Mouse (Mus musculus) hindbrain, embryonic 16.5 days (tissue): ENCODE measurements around the gene Nsun2. TPM values are rescaled to one million over a fixed set of nuclear protein-coding genes. Genes with fewer than 3 reads are reported as not detected.

Experiments
- ATAC-seq: fragments of 200-750 bp; cut with Nextera tagmentation; 2 replicates; pipeline ENCODE4 v1.8.0; 2017; ENCODE audit warnings: moderate TSS enrichment, moderate library complexity
- H3K27ac ChIP-seq: fragments of 300-500 bp; sonication (generic); 2 replicates; pipeline ENCODE4 v1.5.1; 2014; ENCODE audit warnings: low read depth, mild to moderate bottlenecking, control low read depth, low read length, moderate library complexity
- H3K27me3 ChIP-seq: fragments of 300-500 bp; sonication (generic); replicated peaks from 2 replicates; pipeline ENCODE4 v1.6.1; 2014; ENCODE audit warnings: low read length; ENCODE audit not compliant: control insufficient read depth, insufficient read depth
- H3K36me3 ChIP-seq: fragments of 300-500 bp; sonication (generic); 2 replicates; pipeline ENCODE4 v1.6.1; 2014; ENCODE audit warnings: mild to moderate bottlenecking, low read length, moderate library complexity, mixed read lengths; ENCODE audit not compliant: control insufficient read depth, insufficient read depth
- H3K4me1 ChIP-seq: fragments of 300-500 bp; sonication (generic); 2 replicates; pipeline ENCODE4 v1.6.1; 2014; ENCODE audit warnings: low read depth, low read length; ENCODE audit not compliant: control insufficient read depth, insufficient read depth
- H3K4me2 ChIP-seq: fragments of 300-500 bp; sonication (generic); 2 replicates; pipeline ENCODE4 v1.6.1; 2014; ENCODE audit warnings: mild to moderate bottlenecking, low read length, control low read depth, moderate library complexity
- H3K4me3 ChIP-seq: fragments of 300-500 bp; sonication (generic); 2 replicates; pipeline ENCODE4 v1.5.1; 2014; ENCODE audit warnings: mild to moderate bottlenecking, low read length, control low read depth, moderate library complexity
- H3K9ac ChIP-seq: fragments of 300-500 bp; sonication (generic); 2 replicates; pipeline ENCODE4 v1.6.1; 2014; ENCODE audit warnings: low read depth, mild to moderate bottlenecking, control low read depth, low read length, moderate library complexity
- H3K9me3 ChIP-seq: fragments of 300-500 bp; sonication (generic); 2 replicates; pipeline ENCODE4 v1.6.1; 2014; ENCODE audit warnings: mild to moderate bottlenecking, low read length, moderate library complexity; ENCODE audit not compliant: control insufficient read depth
- WGBS: fragments of 180-500 bp; shearing (Covaris S2); extraction: QIAGEN DNeasy Blood & Tissue Kit; methylation state at CpG from one replicate; pipeline ENCODE4 v1.1.7; 2014; 5-methylcytosine and 5-hydroxymethylcytosine counted together
- polyA plus RNA-seq: library from polyadenylated mRNA; unstranded; fragments of >200 nt; fragmentation: Nextera tagmentation; extraction: Ambion mirVana; gene quantifications from 2 replicates; pipeline ENCODE4 v1.2.1, GENCODE M21; 2015

Gene Nsun2
- polyA plus RNA-seq, 1 experiment from 2014 or later, result 73.8 TPM

DNA sequence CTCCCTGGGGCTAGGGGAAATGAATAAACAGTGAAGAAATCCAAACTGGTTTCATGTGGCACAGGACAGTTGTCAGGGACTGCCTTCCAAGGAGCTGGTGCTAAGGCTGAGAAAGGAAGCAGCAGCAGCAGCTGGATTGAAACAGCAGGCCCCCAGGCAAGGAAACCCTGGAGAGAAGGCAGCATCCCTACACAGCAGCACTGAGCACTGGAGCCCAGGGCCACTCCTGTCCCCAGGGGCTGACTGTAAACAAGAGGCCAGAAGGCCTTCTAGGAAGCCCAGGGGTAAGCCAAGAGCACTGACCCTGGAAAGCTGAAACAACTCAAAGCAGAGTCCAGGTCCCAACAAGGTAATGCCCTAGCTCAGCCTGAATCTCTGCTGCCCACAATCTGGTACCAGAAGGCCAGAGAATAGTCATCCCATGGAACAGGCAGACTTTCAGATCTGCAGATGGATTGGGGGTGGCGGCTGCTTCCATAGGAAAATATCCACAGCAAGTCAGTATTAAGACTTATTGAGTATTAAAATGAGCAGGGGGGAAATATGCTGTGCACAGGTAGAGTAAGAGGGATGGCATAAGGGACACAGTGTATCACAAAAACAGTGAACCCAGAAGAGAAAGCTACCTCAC, 11.3 kb upstream of the Nsun2 start:
- 96% methylated on average over 1 of the region's 1 CpGs for WGBS
- Histone ChIP-seq H3K4me1 (peaks cover 41% of the 10 kb centered on the region), H3K4me2 (no peak overlapping the region), H3K9me3 (no peaks in the 10 kb centered on the region), H3K9ac (no peak overlapping the region), H3K27me3 (no peaks in the 10 kb centered on the region), H3K36me3 (no peaks in the 10 kb centered on the region), H3K27ac (no peak overlapping the region), H3K4me3 (no peak overlapping the region)
- no peak for ATAC-seq

DNA sequence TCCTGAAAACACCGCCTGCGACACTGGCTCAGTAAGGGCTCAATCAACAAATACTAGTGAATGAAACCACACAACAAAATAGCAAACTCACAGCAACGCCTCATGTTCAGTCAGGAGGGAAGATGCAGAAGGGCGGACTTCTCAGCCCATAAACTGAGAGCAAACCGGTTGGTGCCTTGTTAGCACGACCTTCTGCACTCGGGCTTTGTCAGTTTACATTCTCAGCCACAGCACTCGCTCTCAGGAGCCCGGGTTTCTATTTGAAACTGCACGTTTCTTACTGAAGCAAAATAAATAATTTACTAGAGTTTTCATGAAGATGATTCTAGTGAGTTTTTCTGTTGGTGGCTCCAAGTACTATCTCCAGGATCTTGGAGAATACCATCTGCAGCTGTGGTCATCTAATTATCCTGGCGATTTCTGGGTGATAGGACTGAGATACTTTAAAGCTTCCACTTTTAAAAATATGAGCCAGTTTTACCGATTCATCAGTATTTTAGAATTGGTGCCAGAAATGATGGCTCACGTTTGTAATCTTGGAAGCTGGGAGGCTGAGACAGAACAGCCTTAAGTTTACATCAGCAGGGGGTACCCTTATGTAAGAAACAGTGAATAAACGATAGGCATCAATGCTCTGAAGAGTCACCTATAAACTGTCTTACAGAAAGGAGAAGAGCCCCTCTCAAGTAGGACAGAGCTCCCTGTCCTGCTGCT, 9.9 kb upstream of the Nsun2 start:
- no peak overlapping the region for H3K9ac ChIP-seq
- ATAC-seq, result no peak
- no peaks in the 10 kb centered on the region for H3K9me3 ChIP-seq
- peaks cover 42% of the 10 kb centered on the region for H3K4me1 ChIP-seq
- no peak overlapping the region for H3K4me3 ChIP-seq
- H3K27me3 ChIP-seq, result no peaks in the 10 kb centered on the region
- H3K4me2 ChIP-seq, result no peak overlapping the region
- no peaks in the 10 kb centered on the region for H3K36me3 ChIP-seq
- H3K27ac ChIP-seq, result no peak overlapping the region
- 57% methylated on average over 14 of the region's 14 CpGs for WGBS

GRCm38 (mm10) chr13:69524158-69524530, 9.4 kb upstream of the Nsun2 start:
- H3K4me1 ChIP-seq, result peaks cover 44% of the 10 kb centered on the region
- 74% methylated on average over 2 of the region's 2 CpGs for WGBS
- no peak overlapping the region for H3K4me3 ChIP-seq

GRCm38 (mm10) chr13:69525867-69526266, 7.7 kb upstream of the Nsun2 start:
- WGBS, result 53% methylated on average over 4 of the region's 4 CpGs
- H3K27me3 ChIP-seq, result no peaks in the 10 kb centered on the region
- peaks cover 53% of the 10 kb centered on the region for H3K4me1 ChIP-seq
- no peak overlapping the region for H3K9ac ChIP-seq
- ATAC-seq, result no peak
- no peak overlapping the region for H3K4me3 ChIP-seq
- H3K27ac ChIP-seq, result no peak overlapping the region
- no peak overlapping the region for H3K4me2 ChIP-seq
- no peaks in the 10 kb centered on the region for H3K9me3 ChIP-seq
- H3K36me3 ChIP-seq, result no peaks in the 10 kb centered on the region

More at GRCm38 (mm10) chr13:69524158-69524530, 9.4 kb upstream of the Nsun2 start:
- no peak overlapping the region for H3K9ac ChIP-seq
- no peaks in the 10 kb centered on the region for H3K27me3 ChIP-seq
- no peaks in the 10 kb centered on the region for H3K9me3 ChIP-seq
- no peak overlapping the region for H3K4me2 ChIP-seq
- no peak overlapping the region for H3K27ac ChIP-seq
- no peak for ATAC-seq
- no peaks in the 10 kb centered on the region for H3K36me3 ChIP-seq

GRCm38 (mm10) chr13:69528531-69528930, 5.0 kb upstream of the Nsun2 start:
- WGBS, result 76% methylated on average over 7 of the region's 7 CpGs

GRCm38 (mm10) chr13:69530156-69530555, 3.4 kb upstream of the Nsun2 start:
- Histone ChIP-seq H3K9ac (peak overlapping the region; percentile 19; the same call in 1 of the 2 replicates), H3K36me3 (no peaks in the 10 kb centered on the region), H3K4me3 (no peak overlapping the region), H3K27me3 (no peaks in the 10 kb centered on the region), H3K4me2 (peak overlapping the region; percentile 99), H3K27ac (no peak overlapping the region), H3K9me3 (no peaks in the 10 kb centered on the region), H3K4me1 (peaks cover 56% of the 10 kb centered on the region)
- WGBS, result 79% methylated on average over 3 of the region's 3 CpGs
- ATAC-seq, result no peak

More at GRCm38 (mm10) chr13:69528531-69528930, 5.0 kb upstream of the Nsun2 start:
- H3K4me3 ChIP-seq, result no peak overlapping the region
- no peak for ATAC-seq
- no peaks in the 10 kb centered on the region for H3K27me3 ChIP-seq
- H3K27ac ChIP-seq, result no peak overlapping the region
- no peak overlapping the region for H3K9ac ChIP-seq
- H3K9me3 ChIP-seq, result no peaks in the 10 kb centered on the region
- peaks cover 63% of the 10 kb centered on the region for H3K4me1 ChIP-seq
- H3K4me2 ChIP-seq, result no peak overlapping the region
- no peaks in the 10 kb centered on the region for H3K36me3 ChIP-seq

- WGBS, result 79% methylated on average over 6 of the region's 6 CpGs
- Histone ChIP-seq H3K36me3 (no peaks in the 10 kb centered on the region), H3K4me3 (peak overlapping the region; percentile 82), H3K9me3 (no peaks in the 10 kb centered on the region), H3K27me3 (no peaks in the 10 kb centered on the region), H3K27ac (no peak overlapping the region), H3K9ac (peak overlapping the region; percentile 39), H3K4me1 (peaks cover 56% of the 10 kb centered on the region), H3K4me2 (peak overlapping the region; percentile 99)
- no peak for ATAC-seq
These were observed 2.6 kb upstream of the Nsun2 start for GRCm38 (mm10) chr13:69530951-69531350.

DNA sequence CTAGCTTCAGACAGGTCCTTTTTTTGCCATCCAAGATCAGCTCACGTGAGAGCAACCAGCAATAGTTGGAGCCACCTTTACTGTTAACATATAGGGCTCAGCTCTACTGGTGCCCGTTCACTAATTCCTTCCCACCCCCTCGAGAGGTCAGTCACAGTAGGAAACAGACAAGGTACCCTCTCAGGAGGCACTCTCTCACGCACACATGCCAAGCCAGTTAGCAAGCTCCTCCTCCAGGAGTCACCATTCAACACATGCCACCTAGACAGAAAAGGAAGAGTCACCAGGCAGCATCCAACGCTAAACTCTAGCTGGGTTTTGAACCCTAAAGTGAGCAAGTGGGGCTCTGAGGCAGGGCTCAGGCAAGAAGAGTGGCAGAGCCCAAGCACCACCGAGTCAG, 2.1 kb upstream of the Nsun2 start:
- 42% methylated on average over 6 of the region's 6 CpGs for WGBS
- Histone ChIP-seq H3K27me3 (no peaks in the 10 kb centered on the region), H3K4me2 (peak overlapping the region; percentile 99), H3K9me3 (no peaks in the 10 kb centered on the region), H3K4me1 (peaks cover 53% of the 10 kb centered on the region), H3K9ac (peak overlapping the region; percentile 93), H3K4me3 (peak overlapping the region; percentile 82), H3K36me3 (no peaks in the 10 kb centered on the region), H3K27ac (no peak overlapping the region)
- no peak for ATAC-seq

GRCm38 (mm10) chr13:69532101-69532892, 1.2 kb upstream of the Nsun2 start:
- ATAC-seq, result no peak
- Histone ChIP-seq H3K4me2 (peak overlapping the region; percentile 99), H3K4me3 (peak overlapping the region; percentile 82), H3K9me3 (no peaks in the 10 kb centered on the region), H3K36me3 (no peaks in the 10 kb centered on the region), H3K9ac (peak overlapping the region; percentile 93), H3K27me3 (no peaks in the 10 kb centered on the region), H3K4me1 (peaks cover 46% of the 10 kb centered on the region), H3K27ac (no peak overlapping the region)
- WGBS, result 20% methylated on average over 14 of the region's 14 CpGs
